Mouse (Mus musculus): ENCODE results near the gene Ccnb1ip1. TPM values are rescaled to one million over a fixed set of nuclear protein-coding genes. Genes with fewer than 3 reads are reported as not detected.
A peak's percentile ranks its signal among the peaks of the same experiment; 100 is the strongest.

Gene Ccnb1ip1
- polyA plus RNA-seq (2014; fragmentation: Nextera tagmentation; extraction: Ambion mirVana) = not detected in 2 replicates

- DNase-seq (ENCODE audit: low spot score, missing footprints) (peak; percentile 100), ATAC-seq (ENCODE audit: low FRiP score) (peak; percentile 98)
- Histone ChIP-seq H3K9ac (ENCODE audit: low read length) (peak within 1 kb of the TSS; percentile 66), H3K9me3 (ENCODE audit: control insufficient read depth, low read length) (no peaks in the 10 kb centered on the region), H3K4me3 (ENCODE audit: low read depth, low read length) (peak within 1 kb of the TSS; percentile 39), H3K36me3 (ENCODE audit: control insufficient read depth, insufficient read depth, low read length) (no peaks in the 10 kb centered on the region; the same call in none of the 2 replicates), H3K4me2 (peak within 1 kb of the TSS; percentile 57), H3K4me1 (ENCODE audit: control insufficient read depth, insufficient read depth, low read length) (peaks cover 2% of the 10 kb centered on the region; the same call in 1 of the 2 replicates), H3K27me3 (ENCODE audit: control insufficient read depth, insufficient read depth, low read length) (no peaks in the 10 kb centered on the region), H3K27ac (ENCODE audit: low read depth, low read length) (peak within 1 kb of the TSS; percentile 79)
- under 1% methylated on average over 42 of the region's 42 CpGs for WGBS
Observed at GRCm38 (mm10) chr14:50807487-50808072, at the start of gene Ccnb1ip1, which contains the start of gene Parp2. Gene Ccnb1ip1 (minus strand): TSS chr14:50807732. Gene Parp2 (plus strand): TSS chr14:50807841.

- WGBS = 87% methylated on average over 5 of the region's 5 CpGs
- Histone ChIP-seq H3K4me1 (ENCODE audit: control insufficient read depth, insufficient read depth, low read length) (no peaks in the 10 kb centered on the region), H3K27ac (ENCODE audit: low read depth, low read length) (no peak overlapping the region), H3K4me3 (ENCODE audit: low read depth, low read length) (no peak overlapping the region), H3K9me3 (ENCODE audit: control insufficient read depth, low read length) (no peaks in the 10 kb centered on the region), H3K27me3 (ENCODE audit: control insufficient read depth, insufficient read depth, low read length) (no peaks in the 10 kb centered on the region), H3K36me3 (ENCODE audit: control insufficient read depth, insufficient read depth, low read length) (no peaks in the 10 kb centered on the region), H3K9ac (ENCODE audit: low read length) (no peak overlapping the region), H3K4me2 (no peak overlapping the region)
- DNase-seq (ENCODE audit: low spot score, missing footprints) (no peak), ATAC-seq (ENCODE audit: low FRiP score) (no peak)
Observed at GRCm38 (mm10) chr14:50855788-50856187, 48.3 kb upstream of the Ccnb1ip1 start.

GRCm38 (mm10) chr14:50837236-50837635 lies 29.7 kb upstream of the Ccnb1ip1 start:
- no peaks in the 10 kb centered on the region for H3K4me1 ChIP-seq (ENCODE audit: control insufficient read depth, insufficient read depth, low read length)
- WGBS = 54% methylated on average over 6 of the region's 6 CpGs
- no peak overlapping the region for H3K4me2 ChIP-seq
- H3K4me3 ChIP-seq (ENCODE audit: low read depth, low read length) = no peak overlapping the region
- DNase-seq (ENCODE audit: low spot score, missing footprints) (no peak), ATAC-seq (ENCODE audit: low FRiP score) (no peak)
- no peaks in the 10 kb centered on the region for H3K9me3 ChIP-seq (ENCODE audit: control insufficient read depth, low read length)
- H3K9ac ChIP-seq (ENCODE audit: low read length) = no peak overlapping the region
- H3K36me3 ChIP-seq (ENCODE audit: control insufficient read depth, insufficient read depth, low read length) = no peaks in the 10 kb centered on the region
- H3K27me3 ChIP-seq (ENCODE audit: control insufficient read depth, insufficient read depth, low read length) = no peaks in the 10 kb centered on the region
- no peak overlapping the region for H3K27ac ChIP-seq (ENCODE audit: low read depth, low read length)

GRCm38 (mm10) chr14:50834435-50834834 lies 26.9 kb upstream of the Ccnb1ip1 start:
- H3K27me3 ChIP-seq (ENCODE audit: control insufficient read depth, insufficient read depth, low read length) = no peaks in the 10 kb centered on the region
- no peak overlapping the region for H3K9ac ChIP-seq (ENCODE audit: low read length)
- H3K36me3 ChIP-seq (ENCODE audit: control insufficient read depth, insufficient read depth, low read length) = no peaks in the 10 kb centered on the region
- H3K4me3 ChIP-seq (ENCODE audit: low read depth, low read length) = no peak overlapping the region
- H3K27ac ChIP-seq (ENCODE audit: low read depth, low read length) = no peak overlapping the region
- 57% methylated on average over 2 of the region's 2 CpGs for WGBS
- H3K4me1 ChIP-seq (ENCODE audit: control insufficient read depth, insufficient read depth, low read length) = no peaks in the 10 kb centered on the region
- H3K9me3 ChIP-seq (ENCODE audit: control insufficient read depth, low read length) = no peaks in the 10 kb centered on the region
- H3K4me2 ChIP-seq = no peak overlapping the region
- ATAC-seq (ENCODE audit: low FRiP score) (no peak), DNase-seq (ENCODE audit: low spot score, missing footprints) (no peak)

GRCm38 (mm10) chr14:50833964-50834363 lies 26.4 kb upstream of the Ccnb1ip1 start:
- Histone ChIP-seq H3K4me2 (no peak overlapping the region), H3K9me3 (ENCODE audit: control insufficient read depth, low read length) (no peaks in the 10 kb centered on the region), H3K27me3 (ENCODE audit: control insufficient read depth, insufficient read depth, low read length) (no peaks in the 10 kb centered on the region), H3K4me1 (ENCODE audit: control insufficient read depth, insufficient read depth, low read length) (no peaks in the 10 kb centered on the region), H3K36me3 (ENCODE audit: control insufficient read depth, insufficient read depth, low read length) (no peaks in the 10 kb centered on the region), H3K9ac (ENCODE audit: low read length) (no peak overlapping the region), H3K4me3 (ENCODE audit: low read depth, low read length) (no peak overlapping the region), H3K27ac (ENCODE audit: low read depth, low read length) (no peak overlapping the region)
- ATAC-seq (ENCODE audit: low FRiP score) (no peak), DNase-seq (ENCODE audit: low spot score, missing footprints) (no peak)
- 90% methylated on average over 10 of the region's 10 CpGs for WGBS

- H3K36me3 ChIP-seq (ENCODE audit: control insufficient read depth, insufficient read depth, low read length) = no peaks in the 10 kb centered on the region
- WGBS = 86% methylated on average over 3 of the region's 3 CpGs
- H3K27me3 ChIP-seq (ENCODE audit: control insufficient read depth, insufficient read depth, low read length) = no peaks in the 10 kb centered on the region
- H3K4me1 ChIP-seq (ENCODE audit: control insufficient read depth, insufficient read depth, low read length) = no peaks in the 10 kb centered on the region
- no peak overlapping the region for H3K4me2 ChIP-seq
- H3K27ac ChIP-seq (ENCODE audit: low read depth, low read length) = no peak overlapping the region
- no peak overlapping the region for H3K9ac ChIP-seq (ENCODE audit: low read length)
- H3K9me3 ChIP-seq (ENCODE audit: control insufficient read depth, low read length) = no peaks in the 10 kb centered on the region
- no peak overlapping the region for H3K4me3 ChIP-seq (ENCODE audit: low read depth, low read length)
- ATAC-seq (ENCODE audit: low FRiP score) (no peak), DNase-seq (ENCODE audit: low spot score, missing footprints) (no peak)
Observed at GRCm38 (mm10) chr14:50829878-50830277, 22.3 kb upstream of the Ccnb1ip1 start.

- no peak overlapping the region for H3K9ac ChIP-seq (ENCODE audit: low read length)
- no peaks in the 10 kb centered on the region for H3K4me1 ChIP-seq (ENCODE audit: control insufficient read depth, insufficient read depth, low read length)
- ATAC-seq (ENCODE audit: low FRiP score) (no peak), DNase-seq (ENCODE audit: low spot score, missing footprints) (no peak)
- H3K4me3 ChIP-seq (ENCODE audit: low read depth, low read length) = no peak overlapping the region
- H3K4me2 ChIP-seq = no peak overlapping the region
- no peak overlapping the region for H3K27ac ChIP-seq (ENCODE audit: low read depth, low read length)
- 86% methylated on average over 4 of the region's 4 CpGs for WGBS
- H3K27me3 ChIP-seq (ENCODE audit: control insufficient read depth, insufficient read depth, low read length) = no peaks in the 10 kb centered on the region
- H3K36me3 ChIP-seq (ENCODE audit: control insufficient read depth, insufficient read depth, low read length) = no peaks in the 10 kb centered on the region
- no peaks in the 10 kb centered on the region for H3K9me3 ChIP-seq (ENCODE audit: control insufficient read depth, low read length)
Observed at GRCm38 (mm10) chr14:50826579-50826978, 19.0 kb upstream of the Ccnb1ip1 start.

- Histone ChIP-seq H3K4me2 (no peak overlapping the region), H3K9me3 (ENCODE audit: control insufficient read depth, low read length) (no peaks in the 10 kb centered on the region), H3K9ac (ENCODE audit: low read length) (no peak overlapping the region), H3K27me3 (ENCODE audit: control insufficient read depth, insufficient read depth, low read length) (no peaks in the 10 kb centered on the region), H3K27ac (ENCODE audit: low read depth, low read length) (no peak overlapping the region), H3K4me3 (ENCODE audit: low read depth, low read length) (no peak overlapping the region), H3K4me1 (ENCODE audit: control insufficient read depth, insufficient read depth, low read length) (no peaks in the 10 kb centered on the region), H3K36me3 (ENCODE audit: control insufficient read depth, insufficient read depth, low read length) (peaks cover 16% of the 10 kb centered on the region)
- ATAC-seq (ENCODE audit: low FRiP score) (no peak), DNase-seq (ENCODE audit: low spot score, missing footprints) (no peak)
- WGBS = 92% methylated on average over 9 of the region's 9 CpGs
Observed at GRCm38 (mm10) chr14:50824219-50824618, 16.7 kb upstream of the Ccnb1ip1 start.

GRCm38 (mm10) chr14:50823240-50823639 lies 15.7 kb upstream of the Ccnb1ip1 start:
- WGBS = 69% methylated on average over 2 of the region's 2 CpGs
- DNase-seq (ENCODE audit: low spot score, missing footprints) (no peak), ATAC-seq (ENCODE audit: low FRiP score) (no peak)
- H3K27ac ChIP-seq (ENCODE audit: low read depth, low read length) = no peak overlapping the region
- H3K36me3 ChIP-seq (ENCODE audit: control insufficient read depth, insufficient read depth, low read length) = peaks cover 16% of the 10 kb centered on the region
- H3K4me1 ChIP-seq (ENCODE audit: control insufficient read depth, insufficient read depth, low read length) = no peaks in the 10 kb centered on the region
- no peaks in the 10 kb centered on the region for H3K27me3 ChIP-seq (ENCODE audit: control insufficient read depth, insufficient read depth, low read length)
- H3K9me3 ChIP-seq (ENCODE audit: control insufficient read depth, low read length) = no peaks in the 10 kb centered on the region
- H3K4me2 ChIP-seq = no peak overlapping the region
- H3K9ac ChIP-seq (ENCODE audit: low read length) = no peak overlapping the region
- H3K4me3 ChIP-seq (ENCODE audit: low read depth, low read length) = no peak overlapping the region
